Mouse (Mus musculus) testis, adult 2 months (tissue): ENCODE measurements around the gene Rfc2. TPM values are rescaled to one million over a fixed set of nuclear protein-coding genes. Genes with fewer than 3 reads are reported as not detected.

Source experiments
- H3K27ac ChIP-seq: fragments of 200-500 bp; 2 replicates; pipeline ENCODE4 v1.5.1; 2012; ENCODE audit warnings: low read depth, low read length; ENCODE audit not compliant: control insufficient read depth, insufficient read depth
- H3K27me3 ChIP-seq: fragments of 200-500 bp; 2 replicates; pipeline ENCODE4 v1.6.1; 2012; ENCODE audit warnings: mild to moderate bottlenecking, low read length, moderate library complexity; ENCODE audit not compliant: control insufficient read depth, insufficient read depth
- H3K36me3 ChIP-seq: fragments of 200-500 bp; 2 replicates; pipeline ENCODE4 v1.6.1; 2012; ENCODE audit warnings: mild to moderate bottlenecking, low read length; ENCODE audit not compliant: control insufficient read depth, insufficient read depth
- H3K4me1 ChIP-seq: fragments of 200-500 bp; 2 replicates; pipeline ENCODE4 v1.6.1; 2012; ENCODE audit warnings: low read length; ENCODE audit not compliant: control insufficient read depth, insufficient read depth
- H3K4me3 ChIP-seq: fragments of 200-500 bp; 2 replicates; pipeline ENCODE4 v1.5.1; 2012; ENCODE audit warnings: low read depth, mild to moderate bottlenecking, low read length, moderate library complexity, mixed read lengths; ENCODE audit not compliant: control insufficient read depth
- CTCF ChIP-seq: fragments of 200-500 bp; IDR thresholded peaks from 2 replicates; pipeline ENCODE4 v1.5.1; 2012; ENCODE audit warnings: low read depth, mild to moderate bottlenecking, inconsistent platforms, low read length, moderate library complexity; ENCODE audit not compliant: control insufficient read depth, insufficient read depth, insufficient replicate concordance
- POLR2A ChIP-seq: fragments of 200-500 bp; IDR thresholded peaks from 2 replicates; pipeline ENCODE4 v1.6.1; 2012; ENCODE audit warnings: low read depth, mild to moderate bottlenecking, inconsistent platforms, low read length, moderate library complexity; ENCODE audit not compliant: control insufficient read depth
- polyA plus RNA-seq: library from polyadenylated mRNA; depleted of rRNA; stranded (reverse); fragments of >200 nt; gene quantifications from 2 replicates; pipeline ENCODE4 v1.2.3, GENCODE M21; 2012

Rfc2 gene
- polyA plus RNA-seq, 1 experiment: 310 TPM

- TF ChIP-seq CTCF (no peak), POLR2A (no peak)
- Histone ChIP-seq H3K27me3 (no peaks in the 10 kb centered on the region), H3K27ac (no peak overlapping the region), H3K36me3 (no peaks in the 10 kb centered on the region), H3K4me3 (no peak overlapping the region), H3K4me1 (no peaks in the 10 kb centered on the region; the same call in 1 of the 2 replicates)
Measured at GRCm38 (mm10) chr5:134593093-134593492, 11.9 kb downstream of the Rfc2 start.

DNA sequence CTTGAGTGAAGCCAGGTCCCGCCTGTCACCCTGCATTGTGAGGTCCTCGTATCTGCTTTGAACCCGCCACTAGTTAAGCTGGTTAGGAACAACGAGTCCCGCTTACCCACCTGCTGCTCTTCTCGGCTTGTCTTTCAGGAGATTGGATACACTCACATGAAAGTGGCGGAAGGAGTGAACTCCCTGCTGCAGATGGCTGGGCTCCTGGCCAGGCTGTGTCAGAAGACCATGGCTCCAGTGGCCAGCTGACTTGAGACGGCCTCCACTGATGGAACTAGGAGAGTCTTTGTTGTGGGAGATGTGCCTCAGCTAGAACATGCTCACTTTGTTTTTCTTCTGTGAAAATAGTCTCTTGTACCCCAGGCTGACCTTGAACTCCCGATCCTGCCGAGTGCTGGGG, 16.5 kb downstream of the Rfc2 start:
- no peak overlapping the region for H3K27ac ChIP-seq
- no peaks in the 10 kb centered on the region for H3K36me3 ChIP-seq
- H3K4me1 ChIP-seq: no peaks in the 10 kb centered on the region
- TF ChIP-seq POLR2A (no peak), CTCF (no peak)
- H3K27me3 ChIP-seq: no peaks in the 10 kb centered on the region
- no peak overlapping the region for H3K4me3 ChIP-seq

GRCm38 (mm10) chr5:134604376-134604775, 23.2 kb downstream of the Rfc2 start:
- no peaks in the 10 kb centered on the region for H3K36me3 ChIP-seq
- H3K27ac ChIP-seq: no peak overlapping the region
- H3K27me3 ChIP-seq: no peaks in the 10 kb centered on the region
- peaks cover 5% of the 10 kb centered on the region; the same call in 1 of the 2 replicates for H3K4me1 ChIP-seq
- TF ChIP-seq CTCF: no peak
- no peak for TF ChIP-seq POLR2A
- H3K4me3 ChIP-seq: no peak overlapping the region

GRCm38 (mm10) chr5:134606314-134606713, 25.1 kb downstream of the Rfc2 start:
- no peaks in the 10 kb centered on the region for H3K36me3 ChIP-seq
- TF ChIP-seq CTCF (no peak), POLR2A (no peak)
- H3K4me1 ChIP-seq: peaks cover 9% of the 10 kb centered on the region
- no peak overlapping the region for H3K27ac ChIP-seq
- H3K4me3 ChIP-seq: no peak overlapping the region
- H3K27me3 ChIP-seq: no peaks in the 10 kb centered on the region

GRCm38 (mm10) chr5:134607121-134607520, 26.0 kb downstream of the Rfc2 start:
- Histone ChIP-seq H3K36me3 (no peaks in the 10 kb centered on the region), H3K4me1 (peaks cover 9% of the 10 kb centered on the region), H3K27me3 (no peaks in the 10 kb centered on the region), H3K4me3 (no peak overlapping the region), H3K27ac (no peak overlapping the region)
- TF ChIP-seq POLR2A (no peak), CTCF (no peak)

DNA sequence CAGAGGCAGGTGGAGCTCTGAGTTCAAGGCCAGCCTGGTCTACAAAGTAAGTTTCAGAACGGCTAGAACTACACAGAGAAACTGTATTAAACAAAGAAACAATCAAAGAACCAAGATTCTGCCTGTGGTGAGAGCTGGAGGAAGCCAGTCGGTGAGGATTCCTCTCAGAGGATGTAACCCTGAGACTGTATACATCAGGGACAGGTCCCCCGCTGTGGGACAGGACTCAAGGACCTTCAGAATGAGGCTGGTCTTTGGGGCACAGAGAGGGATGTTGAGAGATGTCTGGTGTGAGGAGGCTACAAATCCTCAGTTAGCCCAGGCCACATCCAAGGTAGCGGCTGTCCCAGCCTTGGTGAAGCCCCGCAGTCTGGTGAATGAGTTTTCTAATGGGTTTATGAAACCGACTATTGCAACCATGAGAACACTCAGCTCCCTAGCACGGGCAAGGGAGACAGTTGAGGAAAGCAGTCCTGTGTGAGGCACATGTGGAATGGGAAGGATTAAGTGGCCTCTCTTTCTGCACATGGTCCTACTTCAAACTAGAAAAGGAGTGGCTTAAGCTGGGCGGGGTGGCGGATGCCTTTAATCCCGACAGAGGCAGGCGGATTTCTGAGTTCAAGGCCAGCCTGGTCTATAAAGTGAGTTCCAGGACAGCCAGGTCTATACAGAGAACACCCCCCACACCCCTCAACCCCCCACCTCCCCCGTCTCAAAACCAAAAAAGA, 28.9 kb downstream of the Rfc2 start:
- Histone ChIP-seq H3K27me3 (no peaks in the 10 kb centered on the region), H3K4me1 (peaks cover 9% of the 10 kb centered on the region), H3K36me3 (no peaks in the 10 kb centered on the region), H3K4me3 (peak overlapping the region; percentile 48), H3K27ac (no peak overlapping the region; the same call in 1 of the 2 replicates)
- no peak for TF ChIP-seq POLR2A

GRCm38 (mm10) chr5:134611810-134612521, 30.8 kb downstream of the Rfc2 start:
- no peak overlapping the region for H3K4me3 ChIP-seq
- H3K4me1 ChIP-seq: peaks cover 9% of the 10 kb centered on the region
- TF ChIP-seq CTCF (no peak), POLR2A (no peak)
- no peaks in the 10 kb centered on the region for H3K27me3 ChIP-seq
- H3K36me3 ChIP-seq: no peaks in the 10 kb centered on the region
- H3K27ac ChIP-seq: no peak overlapping the region
